Mouse (Mus musculus) layer of hippocampus, postnatal 14 days (tissue): ENCODE measurements around the gene Gng2. TPM values are rescaled to one million over a fixed set of nuclear protein-coding genes. Genes with fewer than 3 reads are reported as not detected.
"Not testable (repeated sequence)": the region's sequence is repeated elsewhere in the genome, so short reads cannot be mapped to it uniquely, and the experiment has no call there.

Experiments
- DNase-seq, 2 experiments: peaks; one replicate each; pipeline ENCODE4 v3.0.0; 2021 to 2022; ENCODE audit warnings: low spot score in 2 of 2, mixed read lengths in 1 of 2
- total RNA-seq, 2 experiments: library from RNA; stranded (reverse); gene quantifications; 2 replicates each; pipeline ENCODE4 v1.2.3; 2021

Gng2 gene
- total RNA-seq, 2 experiments from 2014 or later: 384 to 437 TPM

GRCm38 (mm10) chr14:19942329-19942728 lies 35.1 kb downstream of the Gng2 start:
- DNase-seq: no peak

GRCm38 (mm10) chr14:19940066-19940465 lies 37.4 kb downstream of the Gng2 start:
- no peak for DNase-seq

GRCm38 (mm10) chr14:19938545-19938944 lies 38.9 kb downstream of the Gng2 start:
- peak in 1 of 2 experiments; percentile 57 for DNase-seq

DNA sequence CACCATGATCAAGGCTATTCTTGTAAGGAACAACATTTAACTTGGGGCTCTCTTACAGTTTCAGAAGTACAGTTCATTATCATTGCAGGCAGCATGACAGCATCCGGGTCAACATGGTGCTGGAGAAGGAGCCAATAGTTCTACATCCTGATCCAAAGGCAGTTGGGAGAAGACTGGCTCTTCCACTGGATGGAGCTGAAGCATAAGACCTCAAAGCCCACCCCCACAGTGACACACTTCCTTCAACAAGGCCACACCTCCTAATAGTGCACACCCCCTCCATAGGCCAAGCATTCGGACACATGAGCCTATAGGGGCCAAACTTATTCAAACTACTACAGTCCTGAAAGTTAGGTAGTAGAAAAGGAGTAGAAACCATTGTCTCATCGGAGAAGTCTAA lies 42.3 kb downstream of the Gng2 start:
- DNase-seq: no peak

DNA sequence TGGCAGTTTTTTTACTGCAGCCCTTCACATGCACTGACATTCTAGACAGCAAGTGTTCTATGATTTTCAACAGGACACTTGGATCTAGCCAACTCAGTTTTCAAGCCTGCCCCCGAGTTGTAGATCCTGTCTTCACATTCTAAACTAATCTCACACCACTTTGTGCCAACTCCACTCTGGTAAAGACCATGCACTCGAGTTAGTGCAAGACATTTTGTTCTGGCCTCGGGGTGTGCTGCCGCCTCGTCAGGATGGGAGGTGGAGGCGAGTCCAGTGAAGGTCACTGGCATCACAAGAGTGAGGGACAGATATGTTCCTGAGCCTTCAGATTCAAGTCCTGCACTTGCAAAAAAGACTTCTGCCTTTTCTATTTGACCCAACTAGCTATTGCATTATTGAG lies 44.1 kb downstream of the Gng2 start:
- DNase-seq: no peak

DNA sequence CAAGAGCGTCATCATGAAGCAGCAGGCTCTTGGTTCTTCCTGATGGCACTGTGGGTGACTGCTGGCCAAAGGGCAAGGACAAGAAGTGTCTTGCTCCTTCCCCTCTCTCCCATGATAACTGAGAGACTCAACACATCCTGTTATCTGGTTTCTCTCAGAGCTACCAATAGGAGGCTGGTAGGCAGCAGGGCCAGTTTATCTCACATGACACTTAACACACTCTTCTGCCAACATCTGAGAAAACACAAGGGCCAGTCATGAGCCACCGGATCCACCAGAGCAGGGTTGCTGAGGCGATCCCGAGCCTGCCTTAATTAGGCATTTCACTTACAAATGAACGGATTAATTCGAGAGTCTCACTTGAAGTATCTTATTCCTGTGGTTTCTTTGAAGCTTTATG lies 49.5 kb downstream of the Gng2 start:
- DNase-seq: no peak

GRCm38 (mm10) chr14:19927156-19927555 lies 50.3 kb downstream of the Gng2 start:
- no peak for DNase-seq

GRCm38 (mm10) chr14:19926312-19926711 lies 51.1 kb downstream of the Gng2 start:
- no peak for DNase-seq

GRCm38 (mm10) chr14:19925157-19925556 lies 52.3 kb downstream of the Gng2 start:
- DNase-seq: no peak

DNA sequence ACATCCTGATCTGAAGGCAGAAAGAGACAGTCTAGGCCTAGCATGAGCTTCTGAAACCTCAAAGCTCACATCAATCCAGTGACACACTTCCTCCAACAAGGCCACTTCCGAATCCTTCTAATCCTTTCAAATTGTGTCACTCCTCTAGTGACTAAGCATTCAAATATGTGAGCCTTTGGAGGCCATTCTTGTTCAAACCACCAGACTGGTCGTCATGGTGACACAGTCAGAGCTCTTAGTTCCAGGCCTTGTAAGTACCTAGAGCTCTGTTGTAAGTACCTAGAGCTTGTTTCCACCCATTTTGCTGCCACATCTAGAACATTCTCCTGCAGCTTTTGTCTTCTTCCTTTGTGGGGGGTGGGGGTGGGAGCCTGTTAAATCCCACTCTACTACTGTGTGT lies 53.3 kb downstream of the Gng2 start:
- DNase-seq: no peak

GRCm38 (mm10) chr14:19920254-19920691 lies 57.2 kb downstream of the Gng2 start:
- peak in 1 of 2 experiments; percentile 38 for DNase-seq

DNA sequence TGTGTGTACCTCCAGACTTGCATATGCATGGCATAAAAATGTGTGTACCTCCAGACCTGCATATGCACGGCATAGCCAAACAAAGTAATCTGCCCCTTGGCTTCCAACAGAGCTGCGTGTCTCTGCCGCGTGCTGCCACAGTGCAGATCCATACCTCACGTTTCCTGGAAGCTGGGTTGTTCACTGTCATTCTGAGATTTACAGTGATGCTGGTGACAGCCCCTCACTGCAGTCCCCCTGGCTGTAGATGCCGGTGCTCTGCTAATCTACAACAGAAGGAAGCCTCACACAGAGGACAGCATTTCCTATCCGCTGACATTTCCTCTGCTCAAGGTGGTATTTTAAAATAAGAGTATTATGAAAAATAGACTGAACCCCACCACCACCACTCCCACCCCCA lies 57.6 kb downstream of the Gng2 start:
- DNase-seq: no peak

DNA sequence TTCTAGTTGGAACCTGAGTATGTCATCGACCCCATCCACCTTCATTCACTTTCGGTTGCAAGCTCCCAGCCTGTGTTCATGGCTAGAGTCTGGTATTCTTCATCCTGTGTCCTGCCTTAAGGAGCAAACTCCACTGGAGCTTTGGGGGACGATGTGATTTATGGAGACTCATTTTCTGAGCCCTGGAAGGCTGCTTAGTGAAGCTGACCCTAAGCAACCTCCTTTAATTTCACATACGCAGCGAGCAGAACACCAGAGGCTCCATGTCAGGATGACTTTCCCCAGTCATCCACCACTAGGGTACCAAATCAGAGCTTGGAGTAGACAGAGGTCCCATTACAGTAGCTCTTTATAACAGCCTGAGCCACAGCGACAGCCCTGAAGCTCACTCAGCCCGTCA lies 59.9 kb downstream of the Gng2 start:
- DNase-seq: no peak

GRCm38 (mm10) chr14:19916315-19916714 lies 61.1 kb downstream of the Gng2 start:
- DNase-seq: no peak

DNA sequence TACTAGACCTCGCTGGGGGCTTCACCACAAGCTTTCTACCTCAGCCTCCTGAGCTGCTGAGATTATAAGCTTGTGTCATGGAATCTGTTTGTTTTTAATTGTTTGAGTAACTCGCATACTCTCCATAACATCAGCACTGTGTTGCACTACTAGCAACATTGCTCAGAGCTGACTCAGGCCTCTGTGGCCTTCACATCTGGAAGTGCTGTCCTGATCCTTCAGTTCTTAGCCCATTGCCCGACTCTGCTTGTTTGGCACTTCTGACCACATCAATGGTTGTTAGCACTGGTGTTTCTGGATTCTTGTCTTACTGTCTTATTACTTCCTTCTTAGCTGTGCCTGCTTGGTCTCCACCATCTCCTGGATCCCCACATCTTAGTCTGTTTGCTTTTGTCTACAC lies 64.5 kb downstream of the Gng2 start:
- no peak for DNase-seq

- DNase-seq: peak; percentile 65 to 82
Measured at GRCm38 (mm10) chr14:19905615-19906014, 71.8 kb downstream of the Gng2 start.

GRCm38 (mm10) chr14:19904821-19905220 lies 72.6 kb downstream of the Gng2 start:
- no peak for DNase-seq

GRCm38 (mm10) chr14:19904031-19904430 lies 73.4 kb downstream of the Gng2 start:
- DNase-seq: no peak

GRCm38 (mm10) chr14:19900492-19900891 lies 76.9 kb downstream of the Gng2 start:
- DNase-seq: no peak

DNA sequence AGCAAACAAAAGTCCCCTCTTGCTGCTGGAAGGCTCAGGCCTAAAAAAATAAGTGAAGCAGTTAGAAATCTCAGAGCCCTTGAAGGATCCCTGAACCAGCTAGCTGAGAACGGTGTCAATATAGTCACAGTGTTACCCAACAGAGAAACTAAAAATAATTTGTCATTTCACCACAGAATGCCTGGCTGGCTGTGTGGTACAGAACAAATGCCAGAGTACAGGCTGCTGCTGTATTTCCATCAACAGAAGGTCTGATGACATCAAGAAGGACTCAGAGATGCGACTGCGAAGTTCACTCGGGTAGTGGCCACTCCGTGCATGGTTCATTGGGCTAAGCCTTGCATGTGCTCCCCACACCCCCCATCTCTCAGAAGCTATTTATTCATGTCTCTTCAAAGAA lies 89.9 kb downstream of the Gng2 start:
- peak; percentile 45 to 76 for DNase-seq

- DNase-seq: not testable (repeated sequence)
Measured at GRCm38 (mm10) chr14:19884431-19884830, 93.0 kb downstream of the Gng2 start.

GRCm38 (mm10) chr14:19874201-19874807 lies 103.1 kb downstream of the Gng2 start:
- DNase-seq: peak in 1 of 2 experiments; percentile 32

GRCm38 (mm10) chr14:19867286-19867935 lies 110.0 kb downstream of the Gng2 start:
- DNase-seq: no peak
